Mouse (Mus musculus): Measurements from ENCODE around the gene 9430097D07Rik. TPM values are rescaled to one million over a fixed set of nuclear protein-coding genes. Genes with fewer than 3 reads are reported as not detected.
A peak's percentile ranks its signal among the peaks of the same experiment; 100 is the strongest.

9430097D07Rik gene
- polyA plus RNA-seq, 1 experiment from 2014 or later, result 0.25 TPM

GRCm38 (mm10) chr2:32574497-32574896, 987 bp downstream of the 9430097D07Rik start, which contains the start of gene Pip5kl1:
Gene Pip5kl1 (plus strand): TSS chr2:32574797.
- peaks cover 8% of the 10 kb centered on the region for H3K4me1 ChIP-seq
- H3K36me3 ChIP-seq, result 0 out of 2 replicates have a peak, but pooled peaks cover 6% of the 10 kb centered on the region
- ATAC-seq (ENCODE audit: low FRiP score, low read depth), result no peak
- peak within 1 kb of the TSS; percentile 51 for H3K4me3 ChIP-seq
- H3K27ac ChIP-seq, result no peak within 1 kb of the TSS
- WGBS, result 76% methylated on average over 6 of the region's 6 CpGs
- H3K27me3 ChIP-seq (replicated peaks), result peaks cover 25% of the 10 kb centered on the region
- H3K4me2 ChIP-seq (replicated peaks), result peak within 1 kb of the TSS; percentile 96
- no peaks in the 10 kb centered on the region for H3K9me3 ChIP-seq
- peak within 1 kb of the TSS; percentile 57 for H3K9ac ChIP-seq

GRCm38 (mm10) chr2:32572196-32572595, 3.3 kb downstream of the 9430097D07Rik start:
- H3K4me3 ChIP-seq, result no peak overlapping the region
- WGBS, result 89% methylated on average over 11 of the region's 11 CpGs
- peaks cover 6% of the 10 kb centered on the region; the same call in 1 of the 2 replicates for H3K27me3 ChIP-seq (replicated peaks)
- H3K36me3 ChIP-seq, result peaks cover 20% of the 10 kb centered on the region
- no peak for ATAC-seq (ENCODE audit: low FRiP score, low read depth)
- H3K9ac ChIP-seq, result no peak overlapping the region
- H3K27ac ChIP-seq, result no peak overlapping the region
- H3K4me2 ChIP-seq (replicated peaks), result peak overlapping the region; percentile 82; the same call in 1 of the 2 replicates
- H3K4me1 ChIP-seq, result peaks cover 8% of the 10 kb centered on the region
- H3K9me3 ChIP-seq, result no peaks in the 10 kb centered on the region

GRCm38 (mm10) chr2:32570698-32571494, 4.6 kb downstream of the 9430097D07Rik start, which contains the start of gene Dpm2:
Gene Dpm2 (plus strand): TSS chr2:32570858.
- Histone ChIP-seq H3K4me1 (peaks cover 8% of the 10 kb centered on the region), H3K4me2 (replicated peaks) (peak within 1 kb of the TSS; percentile 82), H3K27me3 (replicated peaks) (no peaks in the 10 kb centered on the region), H3K9me3 (no peaks in the 10 kb centered on the region), H3K4me3 (peak within 1 kb of the TSS; percentile 65), H3K27ac (no peak within 1 kb of the TSS), H3K36me3 (peaks cover 32% of the 10 kb centered on the region), H3K9ac (peak within 1 kb of the TSS; percentile 71)
- peak; percentile 67 for ATAC-seq (ENCODE audit: low FRiP score, low read depth)
- 2% methylated on average over 36 of the region's 36 CpGs for WGBS

GRCm38 (mm10) chr2:32568941-32569340, 6.5 kb downstream of the 9430097D07Rik start:
- H3K4me2 ChIP-seq (replicated peaks), result no peak overlapping the region
- H3K27me3 ChIP-seq (replicated peaks), result no peaks in the 10 kb centered on the region
- H3K9ac ChIP-seq, result no peak overlapping the region
- no peak overlapping the region for H3K27ac ChIP-seq
- H3K4me1 ChIP-seq, result peaks cover 8% of the 10 kb centered on the region
- H3K36me3 ChIP-seq, result peaks cover 52% of the 10 kb centered on the region
- H3K9me3 ChIP-seq, result no peaks in the 10 kb centered on the region
- 95% methylated on average over 3 of the region's 3 CpGs for WGBS
- H3K4me3 ChIP-seq, result no peak overlapping the region
- no peak for ATAC-seq (ENCODE audit: low FRiP score, low read depth)

GRCm38 (mm10) chr2:32568149-32568548, 7.3 kb downstream of the 9430097D07Rik start:
- no peak for ATAC-seq (ENCODE audit: low FRiP score, low read depth)
- Histone ChIP-seq H3K36me3 (peaks cover 57% of the 10 kb centered on the region), H3K9ac (no peak overlapping the region), H3K4me2 (replicated peaks) (no peak overlapping the region), H3K9me3 (no peaks in the 10 kb centered on the region), H3K4me1 (peaks cover 8% of the 10 kb centered on the region), H3K27me3 (replicated peaks) (no peaks in the 10 kb centered on the region), H3K4me3 (no peak overlapping the region), H3K27ac (no peak overlapping the region)
- WGBS, result 80% methylated on average over 5 of the region's 5 CpGs

GRCm38 (mm10) chr2:32566536-32567063, 8.9 kb downstream of the 9430097D07Rik start:
- no peaks in the 10 kb centered on the region for H3K27me3 ChIP-seq (replicated peaks)
- H3K4me3 ChIP-seq, result no peak overlapping the region
- 44% methylated on average over 4 of the region's 4 CpGs for WGBS
- no peak overlapping the region for H3K27ac ChIP-seq
- no peak for ATAC-seq (ENCODE audit: low FRiP score, low read depth)
- peaks cover 4% of the 10 kb centered on the region for H3K4me1 ChIP-seq
- H3K9me3 ChIP-seq, result no peaks in the 10 kb centered on the region
- peaks cover 65% of the 10 kb centered on the region for H3K36me3 ChIP-seq
- no peak overlapping the region for H3K9ac ChIP-seq
- H3K4me2 ChIP-seq (replicated peaks), result no peak overlapping the region

GRCm38 (mm10) chr2:32559570-32559969, 15.9 kb downstream of the 9430097D07Rik start:
- WGBS, result 20% methylated on average over 5 of the region's 5 CpGs
- Histone ChIP-seq H3K4me3 (no peak overlapping the region), H3K4me2 (replicated peaks) (peak overlapping the region; percentile 35; the same call in 1 of the 2 replicates), H3K9ac (no peak overlapping the region), H3K27ac (peak overlapping the region; percentile 48), H3K9me3 (no peaks in the 10 kb centered on the region), H3K36me3 (peaks cover 26% of the 10 kb centered on the region), H3K27me3 (replicated peaks) (no peaks in the 10 kb centered on the region), H3K4me1 (peaks cover 54% of the 10 kb centered on the region)
- peak; percentile 84 for ATAC-seq (ENCODE audit: low FRiP score, low read depth)

GRCm38 (mm10) chr2:32556019-32556418, 19.5 kb downstream of the 9430097D07Rik start:
- Histone ChIP-seq H3K9ac (no peak overlapping the region), H3K9me3 (no peaks in the 10 kb centered on the region), H3K27me3 (replicated peaks) (no peaks in the 10 kb centered on the region), H3K4me2 (replicated peaks) (no peak overlapping the region), H3K27ac (0 out of 2 replicates have a peak overlapping the region, but pooled peaks have one; percentile 7), H3K36me3 (no peaks in the 10 kb centered on the region), H3K4me3 (no peak overlapping the region), H3K4me1 (peaks cover 54% of the 10 kb centered on the region)
- ATAC-seq (ENCODE audit: low FRiP score, low read depth), result no peak
- 81% methylated on average over 7 of the region's 7 CpGs for WGBS

GRCm38 (mm10) chr2:32555484-32555883, 20.0 kb downstream of the 9430097D07Rik start:
- WGBS, result 39% methylated on average over 4 of the region's 4 CpGs
- Histone ChIP-seq H3K27me3 (replicated peaks) (no peaks in the 10 kb centered on the region), H3K9ac (0 out of 2 replicates have a peak overlapping the region, but pooled peaks have one; percentile 6), H3K27ac (0 out of 2 replicates have a peak overlapping the region, but pooled peaks have one; percentile 7), H3K9me3 (no peaks in the 10 kb centered on the region), H3K4me2 (replicated peaks) (no peak overlapping the region), H3K4me3 (no peak overlapping the region), H3K4me1 (peaks cover 51% of the 10 kb centered on the region), H3K36me3 (no peaks in the 10 kb centered on the region)
- ATAC-seq (ENCODE audit: low FRiP score, low read depth), result no peak

GRCm38 (mm10) chr2:32553592-32554148, 21.8 kb downstream of the 9430097D07Rik start:
- Histone ChIP-seq H3K27ac (no peak overlapping the region), H3K9ac (no peak overlapping the region), H3K4me3 (no peak overlapping the region), H3K4me1 (peaks cover 39% of the 10 kb centered on the region), H3K4me2 (replicated peaks) (no peak overlapping the region), H3K9me3 (no peaks in the 10 kb centered on the region), H3K36me3 (0 out of 2 replicates have a peak, but pooled peaks cover 3% of the 10 kb centered on the region), H3K27me3 (replicated peaks) (no peaks in the 10 kb centered on the region)
- 80% methylated on average over 7 of the region's 7 CpGs for WGBS
- no peak for ATAC-seq (ENCODE audit: low FRiP score, low read depth)

GRCm38 (mm10) chr2:32551236-32551635, 24.2 kb downstream of the 9430097D07Rik start:
- H3K4me3 ChIP-seq, result no peak overlapping the region
- no peak overlapping the region for H3K27ac ChIP-seq
- H3K4me2 ChIP-seq (replicated peaks), result no peak overlapping the region
- ATAC-seq (ENCODE audit: low FRiP score, low read depth), result no peak
- H3K27me3 ChIP-seq (replicated peaks), result no peaks in the 10 kb centered on the region
- H3K9me3 ChIP-seq, result no peaks in the 10 kb centered on the region
- no peak overlapping the region for H3K9ac ChIP-seq
- H3K4me1 ChIP-seq, result peaks cover 15% of the 10 kb centered on the region
- WGBS, result 86% methylated on average over 5 of the region's 5 CpGs
- H3K36me3 ChIP-seq, result 0 out of 2 replicates have a peak, but pooled peaks cover 3% of the 10 kb centered on the region

- Histone ChIP-seq H3K9ac (no peak overlapping the region), H3K9me3 (no peaks in the 10 kb centered on the region), H3K27ac (no peak overlapping the region), H3K4me3 (no peak overlapping the region), H3K27me3 (replicated peaks) (no peaks in the 10 kb centered on the region), H3K36me3 (0 out of 2 replicates have a peak, but pooled peaks cover 7% of the 10 kb centered on the region), H3K4me2 (replicated peaks) (no peak overlapping the region), H3K4me1 (peaks cover 5% of the 10 kb centered on the region; the same call in 1 of the 2 replicates)
- ATAC-seq (ENCODE audit: low FRiP score, low read depth), result no peak
- WGBS, result 86% methylated on average over 6 of the region's 6 CpGs
Measured at GRCm38 (mm10) chr2:32549764-32550163, 25.7 kb downstream of the 9430097D07Rik start.
